Mouse (Mus musculus): ENCODE data around the gene Rps15.

Rps15 gene

DNA sequence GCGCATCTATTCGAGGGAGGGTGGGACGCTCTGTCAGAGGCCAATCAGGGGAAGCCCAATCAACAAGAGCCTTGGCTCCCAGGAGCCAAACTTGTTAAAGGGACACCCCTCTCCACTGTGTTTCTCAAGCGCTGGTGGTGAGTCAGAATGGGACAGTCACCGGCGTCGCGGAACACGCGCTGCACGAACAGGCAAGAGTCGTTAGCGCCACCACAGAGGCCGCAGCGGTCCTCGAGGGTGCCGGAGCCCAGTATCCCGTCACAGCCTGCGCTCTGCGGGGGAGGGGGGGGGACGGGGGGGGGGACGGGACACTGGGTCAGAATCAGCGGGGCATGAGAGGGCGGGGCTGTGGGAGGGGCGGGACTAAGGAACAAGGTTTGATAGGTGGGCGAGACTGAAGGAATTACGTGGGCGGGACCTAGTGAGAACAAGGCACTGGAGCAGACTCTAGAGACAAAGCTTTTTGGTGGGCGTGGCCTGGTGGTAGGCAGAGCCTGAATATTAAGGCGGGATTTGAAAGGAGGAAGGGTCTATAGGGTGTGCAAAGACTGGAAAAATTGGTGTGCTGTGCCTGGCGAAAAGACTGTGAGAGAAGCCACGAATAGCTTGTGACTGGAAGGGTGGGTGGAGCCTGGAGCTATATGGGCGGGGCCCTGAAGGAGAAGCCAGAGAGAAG, 50.6 kb downstream of the Rps15 start:
- no peak for DNase-seq

DNA sequence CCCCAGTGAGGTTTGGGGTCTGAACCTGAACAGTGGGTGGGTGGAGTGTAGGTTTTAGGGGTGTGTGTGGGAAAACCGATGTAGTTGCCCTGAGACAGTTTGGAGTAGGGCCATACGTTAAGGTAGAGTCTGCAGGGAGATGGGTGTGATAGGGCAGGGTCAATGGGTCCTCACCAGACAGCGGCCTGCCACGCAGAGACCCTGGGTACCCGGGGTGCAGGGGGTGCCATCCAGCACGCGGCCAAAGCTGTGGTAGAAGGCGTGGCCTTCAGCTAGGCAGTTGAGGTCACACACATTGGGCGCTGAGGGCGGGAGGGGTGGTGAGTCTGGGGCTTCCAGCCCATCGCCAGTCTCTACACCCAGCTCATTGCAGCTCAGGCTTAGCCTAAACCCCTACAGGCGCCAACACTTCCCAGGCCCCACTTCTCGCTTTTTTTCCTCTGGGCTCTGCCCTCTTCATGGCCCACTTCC, 51.2 kb downstream of the Rps15 start:
- no peak for DNase-seq

Data from right cerebral cortex, postnatal 25 days (tissue).